Mouse (Mus musculus): ENCODE results near the gene Dchs2.

Gene Dchs2

DNA sequence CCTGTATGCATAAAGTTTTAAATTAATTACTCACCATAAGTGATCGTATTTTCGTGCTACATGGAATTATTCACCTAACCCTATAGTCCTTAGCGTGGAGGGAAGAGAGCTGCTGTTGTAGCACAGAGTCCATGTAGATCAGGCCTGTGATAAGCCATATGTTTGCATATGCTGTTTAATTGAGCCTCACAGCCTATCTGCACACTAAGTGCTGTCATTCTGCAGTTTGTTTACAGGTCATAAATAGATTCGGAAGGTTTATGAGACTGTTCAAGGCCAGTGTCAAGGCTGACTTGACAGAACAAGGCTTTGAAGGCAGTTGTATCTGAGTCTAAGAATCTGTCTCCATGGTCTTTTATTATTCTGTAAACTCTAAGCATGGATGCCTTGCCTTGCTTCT, 138.3 kb downstream of the Dchs2 start:
- no peak for DNase-seq

DNA sequence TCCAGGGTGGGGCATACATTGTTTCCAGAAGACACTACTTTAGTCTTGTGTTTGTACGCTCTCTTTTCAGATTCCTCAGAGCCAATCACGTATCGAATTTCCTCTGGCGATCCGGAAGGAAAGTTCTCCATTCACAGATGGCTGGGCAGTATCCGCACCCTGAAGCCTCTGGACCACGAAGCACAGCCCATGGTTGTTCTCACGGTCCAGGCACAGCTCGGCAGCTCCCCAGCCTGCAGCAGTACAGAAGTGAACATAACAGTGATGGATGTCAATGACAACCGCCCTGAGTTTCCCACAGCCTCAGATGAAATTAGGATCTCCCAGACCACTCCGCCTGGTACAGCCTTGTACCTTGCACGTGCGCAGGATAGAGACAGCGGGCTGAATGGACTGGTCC, 142.5 kb downstream of the Dchs2 start:
- no peak for DNase-seq

DNA sequence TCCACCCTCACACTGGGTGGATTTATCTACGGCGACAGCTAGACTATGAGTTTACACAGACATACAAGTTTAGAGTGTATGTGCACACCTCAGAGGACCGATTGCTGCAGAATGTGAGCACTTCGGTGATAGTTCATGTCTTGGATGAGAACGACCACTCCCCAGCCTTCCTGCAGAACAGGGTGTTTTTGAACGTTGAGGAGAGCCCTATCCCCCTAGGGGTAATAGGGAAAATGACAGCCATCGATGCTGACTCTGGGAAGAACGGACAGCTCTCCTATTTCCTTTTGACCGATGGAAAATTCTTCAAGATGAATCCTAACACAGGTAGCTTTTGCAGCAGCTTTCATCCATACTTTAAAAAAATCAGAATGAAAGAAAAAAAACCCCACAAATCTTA, 143.2 kb downstream of the Dchs2 start:
- no peak for DNase-seq

DNA sequence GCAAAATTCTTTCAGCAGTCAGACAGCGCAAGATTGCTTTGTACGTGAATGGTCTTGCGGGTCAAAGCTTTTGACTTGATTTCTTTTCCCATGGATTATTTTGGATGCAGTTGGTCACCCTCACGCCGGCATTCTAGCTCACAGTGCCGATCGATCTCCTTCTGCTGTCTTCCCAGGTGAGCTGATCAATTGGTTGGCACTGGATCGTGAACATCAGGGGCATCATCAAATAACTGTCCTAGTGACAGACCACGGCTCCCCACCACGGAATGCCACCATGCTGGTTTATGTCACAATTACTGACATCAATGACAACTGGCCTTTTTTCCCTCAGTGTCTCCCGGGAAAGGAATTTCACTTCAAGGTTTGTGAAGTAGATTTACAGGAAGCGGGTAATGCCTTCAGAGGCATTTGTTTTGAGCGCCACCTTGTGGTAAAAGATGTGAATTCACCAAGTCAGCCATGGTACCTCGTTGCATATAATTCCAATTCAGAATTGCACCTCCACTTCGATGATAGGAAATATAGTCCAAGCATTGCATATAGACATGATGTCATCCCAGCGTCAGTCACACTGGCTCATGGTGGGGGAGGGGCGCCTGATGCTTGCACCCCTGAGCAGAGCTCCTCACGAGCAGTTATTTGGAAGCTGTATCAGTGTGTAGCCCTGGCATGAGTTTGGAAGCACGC, 146.0 kb downstream of the Dchs2 start:
- peak; percentile 66 for DNase-seq

DNA sequence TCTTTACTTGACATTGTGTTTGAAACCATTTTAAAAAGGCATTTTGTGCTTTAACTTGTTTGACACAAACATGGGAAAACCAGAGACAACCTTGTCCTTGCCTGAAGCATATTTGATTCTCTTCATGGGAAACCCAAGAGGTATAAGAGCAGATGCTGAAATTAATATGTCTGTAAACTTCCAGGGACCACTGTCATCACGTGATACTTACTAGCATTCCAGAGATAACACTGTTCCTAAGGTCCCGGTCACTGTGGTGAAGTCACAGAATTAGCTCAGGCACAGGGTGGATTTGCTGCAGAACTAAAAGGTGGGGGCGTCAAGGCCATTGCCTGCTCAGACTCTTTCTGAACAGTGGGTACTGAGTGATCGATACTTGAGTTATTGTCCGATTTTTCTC, 148.0 kb downstream of the Dchs2 start:
- DNase-seq, result no peak

DNA sequence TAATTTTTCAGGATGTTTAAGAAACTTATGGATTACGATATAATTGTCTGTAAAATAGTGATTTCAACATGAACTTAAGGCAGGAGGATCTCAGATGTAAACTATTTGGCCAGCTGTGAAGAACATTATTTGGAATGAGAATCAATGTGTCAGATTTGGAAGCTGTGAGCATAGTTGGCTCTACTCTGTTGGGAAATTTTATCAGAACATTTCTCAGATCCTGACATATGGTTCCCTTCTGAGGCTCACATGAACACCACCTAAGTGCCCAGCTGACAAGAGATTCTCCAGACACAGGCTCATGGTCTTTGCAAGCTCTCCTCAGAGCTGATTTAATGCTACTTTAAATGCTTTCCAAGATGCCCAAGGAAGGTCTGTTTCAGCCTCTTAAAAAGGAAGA, 156.1 kb downstream of the Dchs2 start:
- no peak for DNase-seq

DNA sequence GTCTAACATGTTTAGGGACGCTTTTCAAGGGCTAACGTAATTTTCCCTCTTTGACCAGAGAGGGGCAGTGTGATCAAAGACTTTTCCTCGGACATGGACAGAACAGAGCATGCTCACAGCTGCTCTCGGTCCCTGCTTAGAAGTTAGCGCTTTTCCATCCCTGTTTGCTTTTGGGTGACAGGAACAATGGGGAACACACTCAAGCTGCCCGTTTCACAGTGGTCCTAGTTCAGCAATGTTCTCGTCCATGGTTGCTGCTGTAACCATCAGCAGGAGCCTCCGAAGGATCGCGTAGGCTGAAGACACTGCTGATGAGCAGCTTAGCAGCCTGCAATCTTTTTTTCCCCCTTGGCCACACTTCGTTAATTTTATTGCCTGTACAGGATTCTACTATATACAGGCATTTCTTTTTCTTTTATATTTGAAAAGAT, 159.2 kb downstream of the Dchs2 start:
- DNase-seq, result peak; percentile 54

DNA sequence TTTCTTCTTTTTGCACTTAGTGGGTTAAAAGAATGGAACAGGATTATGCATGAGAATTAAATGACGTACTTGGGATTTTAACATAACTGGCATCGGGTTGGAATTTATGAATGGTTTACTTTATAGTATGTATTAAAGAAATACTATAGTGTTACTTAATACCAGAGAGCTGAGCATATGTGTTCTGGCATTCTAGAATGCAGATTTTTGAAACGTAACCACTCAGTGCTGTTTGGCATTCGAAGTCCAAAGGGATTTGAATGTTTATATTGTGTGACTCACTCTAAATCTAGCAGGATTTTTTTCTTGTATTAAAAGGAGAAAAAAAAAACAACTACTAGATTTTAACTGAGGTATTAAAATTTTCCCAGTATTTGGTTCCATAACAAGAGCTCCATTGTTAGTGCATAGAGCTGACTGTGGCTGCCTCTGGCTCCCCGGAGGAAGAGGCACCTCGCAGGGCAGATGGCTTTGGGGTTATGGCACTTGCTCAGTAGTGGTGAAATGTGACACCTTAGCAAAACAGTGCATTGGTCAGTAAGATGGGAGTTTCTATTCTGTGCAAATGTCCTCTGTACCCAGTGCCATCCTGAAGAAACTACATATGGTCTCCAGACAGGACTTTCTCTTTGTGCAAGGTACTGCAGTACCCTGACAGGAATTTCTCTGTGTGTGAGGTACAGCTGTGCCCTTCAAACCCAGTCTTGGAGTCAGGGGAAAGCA, 160.5 kb downstream of the Dchs2 start:
- DNase-seq, result no peak

DNA sequence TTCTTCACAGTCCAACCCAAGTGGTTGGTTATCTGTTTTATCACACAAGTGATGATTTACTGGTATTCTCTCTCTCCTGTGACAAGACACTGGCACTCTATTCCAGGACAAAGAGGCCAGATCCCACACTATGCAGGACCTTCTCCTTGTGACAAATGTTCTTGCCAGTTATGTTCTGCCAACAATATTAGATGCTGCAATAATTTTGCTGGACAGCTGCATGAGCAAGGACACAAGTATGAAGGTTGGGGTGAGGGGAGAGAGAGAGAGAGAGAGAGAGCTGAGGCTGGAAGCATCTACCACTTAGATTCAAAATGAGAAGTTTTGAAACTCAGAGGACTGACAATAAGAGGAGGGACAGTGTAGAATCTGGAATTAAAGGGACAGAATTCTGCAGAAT, 162.7 kb downstream of the Dchs2 start:
- DNase-seq, result no peak

DNA sequence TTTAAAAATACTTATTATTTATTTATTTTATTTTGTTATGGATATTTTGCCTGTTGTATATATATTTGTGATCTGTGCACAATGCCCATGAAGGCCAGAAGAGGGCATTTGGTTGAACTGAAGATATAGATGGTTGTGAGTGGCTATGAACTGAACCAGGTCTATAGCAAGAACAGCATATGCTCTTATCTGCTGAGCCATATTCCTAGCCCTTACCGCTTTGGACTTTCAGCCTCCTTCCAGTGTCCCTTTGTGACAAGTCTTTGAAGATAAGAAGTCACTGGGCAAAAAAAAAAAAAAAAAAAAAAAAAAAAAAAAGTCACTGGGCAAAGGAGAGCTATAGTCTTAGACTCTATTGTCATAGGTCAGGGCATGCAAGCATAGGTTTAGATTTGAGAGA, 163.2 kb downstream of the Dchs2 start:
- DNase-seq, result no peak

DNA sequence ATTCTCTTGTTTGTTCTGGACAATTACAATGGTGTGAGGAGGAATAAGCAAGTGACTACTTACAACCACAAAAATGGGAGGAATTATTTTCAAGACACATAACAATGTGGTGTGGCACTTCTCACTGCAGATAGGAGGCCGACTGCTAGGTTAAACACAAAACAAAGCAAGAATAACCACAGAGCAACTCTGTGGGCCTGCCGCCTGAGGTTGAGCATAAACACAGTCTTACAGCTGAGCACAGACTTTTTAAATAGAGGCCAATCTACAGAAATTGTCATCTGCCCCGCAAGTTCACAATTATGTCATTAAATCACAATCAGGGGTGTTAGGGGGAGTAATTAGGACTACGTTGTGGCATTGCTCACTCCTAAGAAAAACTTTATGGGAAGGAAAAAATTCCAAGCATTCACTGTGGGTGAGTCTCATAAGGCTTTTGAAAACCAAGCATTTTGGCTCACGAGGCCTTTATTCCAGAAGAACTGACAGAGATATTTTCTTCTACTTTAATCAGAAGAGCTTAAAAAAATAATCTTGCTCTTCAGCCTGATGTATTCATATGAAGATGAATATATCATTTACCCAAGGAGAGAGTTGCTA, 172.1 kb downstream of the Dchs2 start:
- no peak for DNase-seq

DNA sequence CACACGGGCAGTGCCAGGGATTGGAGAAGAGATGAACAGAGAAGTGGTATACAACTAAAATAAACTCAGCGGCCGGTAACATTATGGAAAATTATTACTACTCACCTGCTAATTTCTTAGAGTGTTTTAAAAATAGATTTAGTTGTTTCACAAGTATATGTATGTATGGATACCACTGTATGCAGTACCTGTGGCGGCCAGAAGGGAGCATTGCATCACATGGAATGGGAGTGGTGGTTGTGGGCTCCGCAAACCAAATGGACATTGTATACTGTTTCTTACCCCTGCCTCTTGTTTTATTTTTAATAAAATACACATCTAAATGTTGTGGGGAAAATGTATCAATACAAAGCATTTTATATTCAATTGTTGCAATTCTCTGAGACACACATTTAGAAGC, 176.1 kb downstream of the Dchs2 start:
- no peak for DNase-seq

DNA sequence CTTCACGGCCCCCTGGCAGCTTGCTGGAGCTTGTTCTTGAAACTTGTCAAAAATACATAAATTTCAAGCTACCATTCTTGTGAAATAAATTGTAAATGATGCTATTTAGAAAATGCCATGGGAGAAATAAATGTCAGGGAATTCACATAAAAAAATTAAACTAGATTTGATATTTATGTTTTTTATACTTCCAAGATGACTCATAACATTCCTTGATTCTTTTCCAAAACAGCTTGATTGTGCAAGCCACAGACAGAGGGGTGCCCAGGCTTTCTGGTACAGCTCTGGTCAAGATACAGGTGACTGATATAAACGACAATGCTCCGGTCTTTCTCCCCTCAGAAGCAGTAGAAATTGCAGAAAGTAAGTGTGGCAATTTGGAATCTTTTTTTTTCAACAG, 218.2 kb downstream of the Dchs2 start:
- no peak for DNase-seq

DNA sequence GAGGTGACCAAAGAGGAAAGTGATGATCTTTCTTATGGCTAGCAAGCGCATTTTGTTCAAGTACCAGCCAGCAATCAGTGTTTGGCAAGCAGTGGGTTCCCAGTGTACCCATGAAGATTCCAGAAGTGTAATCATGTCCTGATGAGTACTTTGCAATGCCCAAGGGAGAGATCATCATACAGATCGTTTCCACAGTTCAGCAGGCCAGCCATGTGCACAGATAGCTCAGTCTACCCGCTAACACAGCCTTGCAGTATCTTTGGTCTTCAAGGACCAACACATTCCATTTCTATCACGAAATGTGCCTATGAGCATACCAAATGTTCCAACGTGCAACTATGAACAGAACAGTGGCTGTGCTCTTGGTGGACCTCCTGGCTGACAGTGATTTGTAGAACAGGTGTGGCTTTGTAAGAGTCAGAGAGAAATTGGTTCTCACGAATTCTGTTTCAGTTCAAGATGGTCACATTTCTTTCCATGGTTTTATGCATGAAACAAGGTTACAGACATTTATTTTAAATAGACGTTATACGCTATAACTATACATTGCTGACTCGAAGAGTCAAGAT, 240.8 kb downstream of the Dchs2 start:
- DNase-seq, result no peak

DNA sequence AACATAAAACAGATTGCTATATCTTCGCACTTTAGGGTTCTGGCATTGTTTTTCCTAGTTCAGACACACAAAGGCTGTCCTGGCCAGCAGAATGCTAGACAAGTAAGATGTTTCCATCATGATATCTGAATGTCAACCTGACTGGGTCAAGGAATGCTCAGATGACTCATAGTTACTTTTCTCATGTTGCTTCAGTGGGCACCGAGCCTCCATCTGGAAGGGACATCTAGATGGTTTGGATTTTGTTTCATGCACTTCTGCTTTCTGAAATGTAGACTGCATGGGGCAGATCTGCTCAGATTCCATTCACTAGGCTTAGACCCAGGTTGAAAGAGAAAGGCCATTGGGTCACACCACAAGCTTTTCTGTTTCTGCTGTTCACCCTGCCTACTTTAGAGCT, 242.1 kb downstream of the Dchs2 start:
- DNase-seq, result no peak

DNA sequence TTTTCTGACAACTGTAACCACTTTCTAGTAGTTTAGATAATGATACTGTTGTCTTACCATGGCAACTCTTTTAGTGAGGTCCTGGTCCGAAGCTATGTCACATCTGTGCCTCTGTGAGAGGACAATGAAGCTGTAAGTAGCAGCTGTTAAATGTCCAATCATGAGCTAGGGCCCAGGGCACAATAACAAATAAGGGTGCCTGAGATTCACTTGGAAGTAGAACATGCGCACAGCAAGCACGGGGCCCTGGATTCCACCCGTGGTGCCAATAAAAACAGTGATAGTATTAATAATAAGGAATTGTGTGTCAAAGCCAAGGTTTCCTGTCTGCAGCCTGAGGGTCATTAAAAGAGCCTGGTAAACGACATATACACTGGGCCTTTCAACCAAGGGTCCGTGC, 246.6 kb downstream of the Dchs2 start:
- DNase-seq, result peak; percentile 12

DNA sequence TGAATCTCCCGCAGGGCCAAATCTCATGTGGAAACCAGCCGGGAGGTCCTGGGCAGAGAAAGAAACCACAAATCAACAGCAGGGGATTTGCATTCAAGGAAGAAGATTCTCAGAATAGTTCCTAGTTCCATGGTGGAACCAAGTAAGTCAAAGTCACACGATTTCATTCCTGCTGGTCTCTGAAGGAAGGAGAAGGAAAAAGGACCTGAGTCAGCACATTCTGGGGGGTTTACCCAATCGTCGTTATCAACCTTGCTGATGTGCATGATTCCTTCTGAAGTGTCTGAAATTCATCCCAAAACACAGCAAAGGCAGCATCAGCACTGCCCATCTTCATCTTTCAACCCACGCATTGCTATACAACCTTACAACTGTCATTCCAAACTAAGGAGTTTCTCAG, 249.1 kb downstream of the Dchs2 start:
- no peak for DNase-seq
